Mouse (Mus musculus) kidney, postnatal 0 days (tissue): ENCODE measurements around the gene Dclk3. TPM values are rescaled to one million over a fixed set of nuclear protein-coding genes. Genes with fewer than 3 reads are reported as not detected.
A peak's percentile ranks its signal among the peaks of the same experiment; 100 is the strongest.

Source experiments
- ATAC-seq: fragments of 200-750 bp; cut with Nextera tagmentation; replicated peaks from 2 replicates; pipeline ENCODE4 v1.8.0; 2017; ENCODE audit warnings: low read depth, moderate number of reproducible peaks, moderate TSS enrichment, moderate library complexity; ENCODE audit not compliant: low FRiP score
- DNase-seq: peaks from one replicate; pipeline ENCODE4 v3.0.0-alpha.2; 2016; ENCODE audit warnings: low spot score
- H3K27ac ChIP-seq: fragments of 300-500 bp; sonication (generic); 2 replicates; pipeline ENCODE4 v1.5.1; 2014; ENCODE audit warnings: mild to moderate bottlenecking
- H3K27me3 ChIP-seq: fragments of 300-500 bp; sonication (generic); 2 replicates; pipeline ENCODE4 v1.6.1; 2014; ENCODE audit warnings: low read length, mixed read lengths; ENCODE audit not compliant: insufficient read depth
- H3K36me3 ChIP-seq: fragments of 300-500 bp; sonication (generic); 2 replicates; pipeline ENCODE4 v1.6.1; 2014; ENCODE audit warnings: low read length, mixed read lengths; ENCODE audit not compliant: insufficient read depth
- H3K4me1 ChIP-seq: fragments of 300-500 bp; sonication (generic); replicated peaks from 2 replicates; pipeline ENCODE4 v1.6.1; 2014; ENCODE audit warnings: antibody characterized with exemption, low read length, mixed read lengths; ENCODE audit not compliant: insufficient read depth
- H3K4me2 ChIP-seq: fragments of 300-500 bp; sonication (generic); 2 replicates; pipeline ENCODE4 v1.6.1; 2014; ENCODE audit warnings: mild to moderate bottlenecking, low read length, moderate library complexity, mixed read lengths
- H3K4me3 ChIP-seq: fragments of 300-500 bp; sonication (generic); replicated peaks from 2 replicates; pipeline ENCODE4 v1.5.1; 2014; ENCODE audit warnings: low read depth, low read length
- H3K9ac ChIP-seq: fragments of 300-500 bp; sonication (generic); 2 replicates; pipeline ENCODE4 v1.6.1; 2014; ENCODE audit warnings: low read depth, low read length
- H3K9me3 ChIP-seq: fragments of 300-500 bp; sonication (generic); replicated peaks from 2 replicates; pipeline ENCODE4 v1.6.1; 2016; ENCODE audit warnings: low read length, inconsistent platforms, mixed read lengths
- CTCF ChIP-seq: IDR thresholded peaks from 2 replicates; pipeline ENCODE4 v1.5.1; 2016; ENCODE audit warnings: antibody characterized with exemption, low read depth, mild to moderate bottlenecking, moderate library complexity
- WGBS: fragments of 180-500 bp; shearing (Covaris S2); extraction: QIAGEN DNeasy Blood & Tissue Kit; methylation state at CpG from one replicate; pipeline ENCODE4 v1.1.7; 2014; 5-methylcytosine and 5-hydroxymethylcytosine counted together
- polyA plus RNA-seq: library from polyadenylated mRNA; unstranded; fragments of >200 nt; fragmentation: Nextera tagmentation; extraction: Ambion mirVana; gene quantifications from 2 replicates; pipeline ENCODE4 v1.2.1, GENCODE M21; 2015

Gene Dclk3
- polyA plus RNA-seq, 1 experiment from 2014 or later: 8.6 TPM

GRCm38 (mm10) chr9:111535445-111536064, 96.7 kb downstream of the Dclk3 start:
- no peak overlapping the region for H3K4me3 ChIP-seq
- H3K27ac ChIP-seq: no peak overlapping the region
- no peak for TF ChIP-seq CTCF
- WGBS: 55% methylated on average over 8 of the region's 8 CpGs
- ATAC-seq (0 out of 2 replicates have a peak, but pooled peaks have one; percentile 52), DNase-seq (peak; percentile 23)
- no peak overlapping the region for H3K9ac ChIP-seq
- no peaks in the 10 kb centered on the region for H3K4me1 ChIP-seq
- no peaks in the 10 kb centered on the region for H3K27me3 ChIP-seq
- H3K4me2 ChIP-seq: no peak overlapping the region
- H3K36me3 ChIP-seq: no peaks in the 10 kb centered on the region
- H3K9me3 ChIP-seq: no peaks in the 10 kb centered on the region

Other genes with a start within 250 kb of the Dclk3 start
- 25.4 and 26.1 TPM in 2 replicates for gene Mlh1, start 167.3 kb upstream of the Dclk3 start, polyA plus RNA-seq
- gene Epm2aip1, start 167.2 kb upstream of the Dclk3 start, polyA plus RNA-seq: 18.6 and 19.2 TPM in 2 replicates
- 0.61 and 1.0 TPM in 2 replicates for gene Trank1, start 127.3 kb upstream of the Dclk3 start, polyA plus RNA-seq